Mouse (Mus musculus) MEL (cell line): ENCODE data around the gene Limk2. TPM values are rescaled to one million over a fixed set of nuclear protein-coding genes. Genes with fewer than 3 reads are reported as not detected.

Experiments used
- DNase-seq: peaks from one replicate; pipeline ENCODE4 v3.0.0; 2011; ENCODE audit warnings: low read depth, low spot score
- H3K27ac ChIP-seq: 2 replicates; pipeline ENCODE4 v1.5.1; 2012; ENCODE audit warnings: low read depth, mild to moderate bottlenecking, control low read depth, low read length, moderate library complexity; ENCODE audit not compliant: control insufficient read depth
- H3K27me3 ChIP-seq, 2 experiments: fragments of 150-350 bp in 1 of 2; sonication (generic) in 1 of 2; 2 replicates each; pipeline ENCODE4 v1.6.1; 2012; ENCODE audit warnings: low read length in 2 of 2, mild to moderate bottlenecking in 2 of 2, improper control_type of control experiment in 1 of 2, moderate library complexity in 1 of 2; ENCODE audit not compliant: insufficient read depth in 2 of 2, control insufficient read depth in 1 of 2
- H3K36me3 ChIP-seq, 2 experiments: 2 replicates each; pipeline ENCODE4 v1.6.1; 2012 to 2014; ENCODE audit warnings: low read length in 2 of 2, improper control_type of control experiment in 1 of 2, inconsistent platforms in 1 of 2, mild to moderate bottlenecking in 1 of 2; ENCODE audit not compliant: insufficient read depth in 2 of 2, control insufficient read depth in 1 of 2
- H3K4me1 ChIP-seq, 2 experiments: fragments of 150-350 bp in 1 of 2; sonication (generic) in 1 of 2; 2 replicates each; pipeline ENCODE4 v1.6.1; 2012; ENCODE audit warnings: low read length in 2 of 2, improper control_type of control experiment in 1 of 2, mild to moderate bottlenecking in 1 of 2; ENCODE audit not compliant: insufficient read depth in 2 of 2, control insufficient read depth in 1 of 2
- H3K4me3 ChIP-seq, 2 experiments: fragments of 150-350 bp in 1 of 2; sonication (generic) in 1 of 2; 2 replicates each; pipeline ENCODE4 v1.5.1; 2012; ENCODE audit warnings: low read depth in 2 of 2, low read length in 2 of 2, mild to moderate bottlenecking in 2 of 2, moderate library complexity in 2 of 2, control low read depth in 1 of 2, improper control_type of control experiment in 1 of 2; ENCODE audit not compliant: control insufficient read depth in 1 of 2, insufficient read depth in 1 of 2
- H3K79me2 ChIP-seq: 2 replicates; pipeline ENCODE4 v1.6.1; 2012; ENCODE audit warnings: mild to moderate bottlenecking, low read length, moderate library complexity; ENCODE audit not compliant: control insufficient read depth, poor library complexity, insufficient read depth
- H3K9ac ChIP-seq: 2 replicates; pipeline ENCODE4 v1.6.1; 2012; ENCODE audit warnings: low read depth, mild to moderate bottlenecking, control low read depth, low read length, moderate library complexity; ENCODE audit not compliant: control insufficient read depth, poor library complexity, severe bottlenecking
- H3K9me3 ChIP-seq: fragments of 150-350 bp; sonication (generic); replicated peaks from 2 replicates; pipeline ENCODE4 v1.6.1; 2012; ENCODE audit warnings: mild to moderate bottlenecking, low read length, improper control_type of control experiment, moderate library complexity; ENCODE audit not compliant: insufficient read depth
- CHD1 ChIP-seq: IDR thresholded peaks from 2 replicates; pipeline ENCODE4 v1.6.1; 2012; ENCODE audit warnings: low read depth, mild to moderate bottlenecking, inconsistent platforms, low read length, improper control_type of control experiment
- E2F4 ChIP-seq: IDR thresholded peaks from 2 replicates; pipeline ENCODE4 v1.6.1; 2011; ENCODE audit warnings: low read depth, low read length, improper control_type of control experiment, borderline replicate concordance
- ELF1 ChIP-seq: IDR thresholded peaks from 2 replicates; pipeline ENCODE4 v1.6.1; 2014; ENCODE audit warnings: low read depth, mild to moderate bottlenecking, inconsistent platforms, low read length, improper control_type of control experiment, moderate library complexity
- HCFC1 ChIP-seq: IDR thresholded peaks from 2 replicates; pipeline ENCODE4 v1.6.1; 2012; ENCODE audit warnings: low read depth, mild to moderate bottlenecking, inconsistent platforms, low read length, improper control_type of control experiment, moderate library complexity
- JUND ChIP-seq: IDR thresholded peaks from 2 replicates; pipeline ENCODE4 v1.6.1; 2011; ENCODE audit warnings: low read depth, mild to moderate bottlenecking, improper control_type of control experiment, low read length
- KAT2A ChIP-seq: conservative IDR thresholded peaks from 2 replicates; pipeline ENCODE4 v1.6.1; 2012; ENCODE audit warnings: low read depth, low read length, improper control_type of control experiment, inconsistent platforms
- MAX ChIP-seq: IDR thresholded peaks from 2 replicates; pipeline ENCODE4 v1.6.1; 2011; ENCODE audit warnings: low read length, improper control_type of control experiment
- MEF2A ChIP-seq: IDR thresholded peaks from 2 replicates; pipeline ENCODE4 v1.6.1; 2014; ENCODE audit warnings: low read depth, mild to moderate bottlenecking, inconsistent platforms, low read length, improper control_type of control experiment; ENCODE audit not compliant: poor library complexity, insufficient replicate concordance, severe bottlenecking; ENCODE audit errors: extremely low read depth
- MXI1 ChIP-seq: IDR thresholded peaks from 2 replicates; pipeline ENCODE4 v1.6.1; 2011; ENCODE audit warnings: mild to moderate bottlenecking, low read depth, low read length, improper control_type of control experiment
- NELFE ChIP-seq: IDR thresholded peaks from 2 replicates; pipeline ENCODE4 v1.6.1; 2011; ENCODE audit warnings: low read depth, low read length, improper control_type of control experiment
- POLR2AphosphoS2 ChIP-seq: IDR thresholded peaks from 2 replicates; pipeline ENCODE4 v1.6.1; 2011; ENCODE audit warnings: low read length, improper control_type of control experiment
- RCOR1 ChIP-seq: IDR thresholded peaks from 2 replicates; pipeline ENCODE4 v1.6.1; 2012; ENCODE audit warnings: low read depth, mild to moderate bottlenecking, inconsistent platforms, low read length, improper control_type of control experiment
- SIN3A ChIP-seq: IDR thresholded peaks from 2 replicates; pipeline ENCODE4 v1.6.1; 2012; ENCODE audit warnings: low read length, improper control_type of control experiment, inconsistent platforms
- SMC3 ChIP-seq: IDR thresholded peaks from 2 replicates; pipeline ENCODE4 v1.6.1; 2011; ENCODE audit warnings: low read depth, low read length, improper control_type of control experiment
- TBP ChIP-seq: IDR thresholded peaks from 2 replicates; pipeline ENCODE4 v1.8.0; 2011; ENCODE audit warnings: low read depth, low read length, improper control_type of control experiment
- USF2 ChIP-seq, 2 experiments: IDR thresholded peaks; 2 replicates each; pipeline ENCODE4 v1.6.1; 2011 to 2012; ENCODE audit warnings: improper control_type of control experiment in 2 of 2, low read length in 2 of 2, borderline replicate concordance in 1 of 2, inconsistent platforms in 1 of 2, low read depth in 1 of 2, mild to moderate bottlenecking in 1 of 2; ENCODE audit not compliant: insufficient read depth in 1 of 2
- ZMIZ1 ChIP-seq: IDR thresholded peaks from 2 replicates; pipeline ENCODE4 v1.6.1; 2012; ENCODE audit warnings: low read depth, mild to moderate bottlenecking, inconsistent platforms, low read length, improper control_type of control experiment, moderate library complexity
- ZNF384 ChIP-seq: IDR thresholded peaks from 2 replicates; pipeline ENCODE4 v1.6.1; 2012; ENCODE audit warnings: low read depth, mild to moderate bottlenecking, inconsistent platforms, low read length, improper control_type of control experiment
- polyA plus RNA-seq, 2 experiments: library from polyadenylated mRNA; stranded (reverse) in 1 of 2; unstranded in 1 of 2; fragments of >175 nt in 1 of 2; fragments of >200 nt in 1 of 2; gene quantifications; 2 replicates each; pipeline versions ENCODE4 v1.2.1 to v1.2.4; 2012; ENCODE audit warnings: low replicate concordance in 2 of 2, low read depth in 1 of 2; ENCODE audit not compliant: insufficient read length in 2 of 2, insufficient read depth in 1 of 2, missing spikeins in 1 of 2
- total RNA-seq: library from RNA; depleted of rRNA; stranded (reverse); fragments of 300-350 nt; gene quantifications from 2 replicates; pipeline ENCODE4 v1.2.3, GENCODE M21; 2012

Limk2 gene
- total and polyA plus RNA-seq, 3 experiments, result 19.6 to 29.1 TPM; not detected in 1

DNA sequence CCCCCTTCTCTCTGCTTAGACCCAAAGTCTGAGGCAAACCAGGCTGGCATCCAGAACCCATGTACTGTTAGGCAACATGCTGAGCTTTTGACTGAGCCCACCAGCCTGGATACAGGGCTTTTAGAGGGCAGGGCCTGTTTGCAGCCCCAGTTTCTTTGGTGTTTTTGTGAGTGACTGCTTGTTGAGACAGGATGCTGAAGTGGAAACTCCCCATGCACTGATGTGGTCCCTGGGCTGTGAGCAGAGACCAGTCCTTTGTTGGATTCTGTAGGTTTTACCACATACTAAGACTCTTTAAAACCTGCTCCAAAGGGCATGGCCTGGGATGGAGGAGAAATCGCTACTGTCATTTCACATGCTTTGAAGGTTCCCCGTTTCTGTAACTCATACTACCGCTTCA is 64.1 kb downstream of the Limk2 start:
- DNase-seq, result no peak
- H3K9me3 ChIP-seq, result no peaks in the 10 kb centered on the region
- no peak overlapping the region for H3K27ac ChIP-seq
- H3K27me3 ChIP-seq, result no peaks in the 10 kb centered on the region
- H3K4me1 ChIP-seq, result peaks cover 0 to 9% of the 10 kb centered on the region in 2 experiments; a peak in 3 of 4 replicates
- TF ChIP-seq SIN3A (no peak), HCFC1 (no peak)
- H3K9ac ChIP-seq, result no peak overlapping the region
- peaks cover 2 to 7% of the 10 kb centered on the region in 2 experiments; a peak in 3 of 4 replicates for H3K36me3 ChIP-seq
- no peaks in the 10 kb centered on the region for H3K79me2 ChIP-seq
- H3K4me3 ChIP-seq, result no peak overlapping the region

- H3K9me3 ChIP-seq, result no peaks in the 10 kb centered on the region
- H3K4me3 ChIP-seq, result no peak overlapping the region
- H3K27ac ChIP-seq, result no peak overlapping the region
- H3K79me2 ChIP-seq, result no peaks in the 10 kb centered on the region
- DNase-seq, result no peak
- TF ChIP-seq POLR2AphosphoS2, result no peak
- no peak for TF ChIP-seq MXI1
- TF ChIP-seq RCOR1, result no peak
- no peak for TF ChIP-seq E2F4
- TF ChIP-seq ZMIZ1, result no peak
- TF ChIP-seq MAX, result no peak
- no peak for TF ChIP-seq HCFC1
- TF ChIP-seq JUND, result no peak
- TF ChIP-seq SIN3A, result no peak
- TF ChIP-seq NELFE, result no peak
- TF ChIP-seq USF2 (IDR thresholded peaks at IDR 0.05; ENCODE audit: borderline replicate concordance in 1 of 2, insufficient read depth in 1 of 2, low read depth in 1 of 2, low read length in 2 of 2), result no peak
- no peak for TF ChIP-seq SMC3
- no peak for TF ChIP-seq MEF2A
- TF ChIP-seq, all 39 proteins: peak for 0
- Histone ChIP-seq H3K9ac (no peak overlapping the region), H3K4me1 (no peaks in the 10 kb centered on the region), H3K36me3 (peaks cover 0 to 2% of the 10 kb centered on the region in 2 experiments; a peak in 1 of 4 replicates), H3K27me3 (no peaks in the 10 kb centered on the region)
These were observed 67.5 kb downstream of the Limk2 start for GRCm38 (mm10) chr11:3341476-3341875.

- Histone ChIP-seq H3K4me1 (peaks cover 0 to under 1% of the 10 kb centered on the region in 2 experiments; a peak in 1 of 4 replicates), H3K79me2 (no peaks in the 10 kb centered on the region), H3K4me3 (no peak overlapping the region), H3K27ac (no peak overlapping the region), H3K9me3 (no peaks in the 10 kb centered on the region), H3K36me3 (no peaks in the 10 kb centered on the region; a peak in 1 of 4 replicates), H3K27me3 (no peaks in the 10 kb centered on the region), H3K9ac (no peak overlapping the region)
- no peak for DNase-seq
- no peak for TF ChIP-seq TBP
- no peak for TF ChIP-seq ZNF384
- TF ChIP-seq KAT2A, result no peak
- TF ChIP-seq CHD1, result no peak
- TF ChIP-seq ELF1, result no peak
These were observed 71.0 kb downstream of the Limk2 start for GRCm38 (mm10) chr11:3337961-3338360.
